Mouse (Mus musculus) MEL (cell line): ENCODE results near the gene Ptprk. TPM values are rescaled to one million over a fixed set of nuclear protein-coding genes. Genes with fewer than 3 reads are reported as not detected.

Experiments used
- DNase-seq: peaks from one replicate; pipeline ENCODE4 v3.0.0; 2011; ENCODE audit warnings: low read depth, low spot score
- H3K27ac ChIP-seq: 2 replicates; pipeline ENCODE4 v1.5.1; 2012; ENCODE audit warnings: low read depth, mild to moderate bottlenecking, control low read depth, low read length, moderate library complexity; ENCODE audit not compliant: control insufficient read depth
- H3K27me3 ChIP-seq, 2 experiments: fragments of 150-350 bp in 1 of 2; sonication (generic) in 1 of 2; 2 replicates each; pipeline ENCODE4 v1.6.1; 2012; ENCODE audit warnings: low read length in 2 of 2, mild to moderate bottlenecking in 2 of 2, improper control_type of control experiment in 1 of 2, moderate library complexity in 1 of 2; ENCODE audit not compliant: insufficient read depth in 2 of 2, control insufficient read depth in 1 of 2
- H3K36me3 ChIP-seq, 2 experiments: 2 replicates each; pipeline ENCODE4 v1.6.1; 2012 to 2014; ENCODE audit warnings: low read length in 2 of 2, improper control_type of control experiment in 1 of 2, inconsistent platforms in 1 of 2, mild to moderate bottlenecking in 1 of 2; ENCODE audit not compliant: insufficient read depth in 2 of 2, control insufficient read depth in 1 of 2
- H3K4me1 ChIP-seq, 2 experiments: fragments of 150-350 bp in 1 of 2; sonication (generic) in 1 of 2; 2 replicates each; pipeline ENCODE4 v1.6.1; 2012; ENCODE audit warnings: low read length in 2 of 2, improper control_type of control experiment in 1 of 2, mild to moderate bottlenecking in 1 of 2; ENCODE audit not compliant: insufficient read depth in 2 of 2, control insufficient read depth in 1 of 2
- H3K4me3 ChIP-seq, 2 experiments: fragments of 150-350 bp in 1 of 2; sonication (generic) in 1 of 2; 2 replicates each; pipeline ENCODE4 v1.5.1; 2012; ENCODE audit warnings: low read depth in 2 of 2, low read length in 2 of 2, mild to moderate bottlenecking in 2 of 2, moderate library complexity in 2 of 2, control low read depth in 1 of 2, improper control_type of control experiment in 1 of 2; ENCODE audit not compliant: control insufficient read depth in 1 of 2, insufficient read depth in 1 of 2
- H3K79me2 ChIP-seq: 2 replicates; pipeline ENCODE4 v1.6.1; 2012; ENCODE audit warnings: mild to moderate bottlenecking, low read length, moderate library complexity; ENCODE audit not compliant: control insufficient read depth, poor library complexity, insufficient read depth
- H3K9ac ChIP-seq: 2 replicates; pipeline ENCODE4 v1.6.1; 2012; ENCODE audit warnings: low read depth, mild to moderate bottlenecking, control low read depth, low read length, moderate library complexity; ENCODE audit not compliant: control insufficient read depth, poor library complexity, severe bottlenecking
- H3K9me3 ChIP-seq: fragments of 150-350 bp; sonication (generic); replicated peaks from 2 replicates; pipeline ENCODE4 v1.6.1; 2012; ENCODE audit warnings: mild to moderate bottlenecking, low read length, improper control_type of control experiment, moderate library complexity; ENCODE audit not compliant: insufficient read depth
- BHLHE40 ChIP-seq: IDR thresholded peaks from 2 replicates; pipeline ENCODE4 v1.6.1; 2012; ENCODE audit warnings: low read depth, mild to moderate bottlenecking, inconsistent platforms, low read length, improper control_type of control experiment, borderline replicate concordance
- ETS1 ChIP-seq: IDR thresholded peaks from 2 replicates; pipeline ENCODE4 v1.6.1; 2012; ENCODE audit warnings: low read depth, mild to moderate bottlenecking, inconsistent platforms, low read length, improper control_type of control experiment, moderate library complexity
- GABPA ChIP-seq: IDR thresholded peaks from 2 replicates; pipeline ENCODE4 v1.6.1; 2012; ENCODE audit warnings: low read depth, mild to moderate bottlenecking, inconsistent platforms, low read length, improper control_type of control experiment, moderate library complexity
- GATA1 ChIP-seq: IDR thresholded peaks from 2 replicates; pipeline ENCODE4 v1.6.1; 2011; ENCODE audit warnings: low read depth, low read length, improper control_type of control experiment
- HCFC1 ChIP-seq: IDR thresholded peaks from 2 replicates; pipeline ENCODE4 v1.6.1; 2012; ENCODE audit warnings: low read depth, mild to moderate bottlenecking, inconsistent platforms, low read length, improper control_type of control experiment, moderate library complexity
- JUND ChIP-seq: IDR thresholded peaks from 2 replicates; pipeline ENCODE4 v1.6.1; 2011; ENCODE audit warnings: low read depth, mild to moderate bottlenecking, improper control_type of control experiment, low read length
- MAZ ChIP-seq: IDR thresholded peaks from 2 replicates; pipeline ENCODE4 v1.6.1; 2012; ENCODE audit warnings: low read depth, mild to moderate bottlenecking, inconsistent platforms, low read length, improper control_type of control experiment
- MEF2A ChIP-seq: IDR thresholded peaks from 2 replicates; pipeline ENCODE4 v1.6.1; 2014; ENCODE audit warnings: low read depth, mild to moderate bottlenecking, inconsistent platforms, low read length, improper control_type of control experiment; ENCODE audit not compliant: poor library complexity, insufficient replicate concordance, severe bottlenecking; ENCODE audit errors: extremely low read depth
- MYB ChIP-seq: IDR thresholded peaks from 2 replicates; pipeline ENCODE4 v1.6.1; 2011; ENCODE audit warnings: mild to moderate bottlenecking, low read depth, low read length, improper control_type of control experiment
- MYC ChIP-seq: IDR thresholded peaks from 2 replicates; pipeline ENCODE4 v1.6.1; 2011; ENCODE audit warnings: low read depth, mild to moderate bottlenecking, low read length, improper control_type of control experiment, moderate library complexity
- NELFE ChIP-seq: IDR thresholded peaks from 2 replicates; pipeline ENCODE4 v1.6.1; 2011; ENCODE audit warnings: low read depth, low read length, improper control_type of control experiment
- NRF1 ChIP-seq: IDR thresholded peaks from 2 replicates; pipeline ENCODE4 v1.6.1; 2014; ENCODE audit warnings: low read depth, mild to moderate bottlenecking, inconsistent platforms, low read length, improper control_type of control experiment, moderate library complexity; ENCODE audit not compliant: poor library complexity, insufficient read depth, severe bottlenecking
- POLR2AphosphoS2 ChIP-seq: IDR thresholded peaks from 2 replicates; pipeline ENCODE4 v1.6.1; 2011; ENCODE audit warnings: low read length, improper control_type of control experiment
- SIN3A ChIP-seq: IDR thresholded peaks from 2 replicates; pipeline ENCODE4 v1.6.1; 2012; ENCODE audit warnings: low read length, improper control_type of control experiment, inconsistent platforms
- TCF12 ChIP-seq: IDR thresholded peaks from 2 replicates; pipeline ENCODE4 v1.6.1; 2014; ENCODE audit warnings: low read depth, mild to moderate bottlenecking, inconsistent platforms, low read length, improper control_type of control experiment, moderate library complexity
- USF2 ChIP-seq, 2 experiments: IDR thresholded peaks; 2 replicates each; pipeline ENCODE4 v1.6.1; 2011 to 2012; ENCODE audit warnings: improper control_type of control experiment in 2 of 2, low read length in 2 of 2, borderline replicate concordance in 1 of 2, inconsistent platforms in 1 of 2, low read depth in 1 of 2, mild to moderate bottlenecking in 1 of 2; ENCODE audit not compliant: insufficient read depth in 1 of 2
- ZC3H11A ChIP-seq: IDR thresholded peaks from 2 replicates; pipeline ENCODE4 v1.6.1; 2012; ENCODE audit warnings: low read depth, mild to moderate bottlenecking, inconsistent platforms, low read length, improper control_type of control experiment
- ZMIZ1 ChIP-seq: IDR thresholded peaks from 2 replicates; pipeline ENCODE4 v1.6.1; 2012; ENCODE audit warnings: low read depth, mild to moderate bottlenecking, inconsistent platforms, low read length, improper control_type of control experiment, moderate library complexity
- polyA plus RNA-seq, 2 experiments: library from polyadenylated mRNA; stranded (reverse) in 1 of 2; unstranded in 1 of 2; fragments of >175 nt in 1 of 2; fragments of >200 nt in 1 of 2; gene quantifications; 2 replicates each; pipeline versions ENCODE4 v1.2.1 to v1.2.4; 2012; ENCODE audit warnings: low replicate concordance in 2 of 2, low read depth in 1 of 2; ENCODE audit not compliant: insufficient read length in 2 of 2, insufficient read depth in 1 of 2, missing spikeins in 1 of 2
- total RNA-seq: library from RNA; depleted of rRNA; stranded (reverse); fragments of 300-350 nt; gene quantifications from 2 replicates; pipeline ENCODE4 v1.2.3, GENCODE M21; 2012

The Ptprk gene
- total and polyA plus RNA-seq, 3 experiments = under 0.01 TPM; not detected in 2

GRCm38 (mm10) chr10:28083625-28084024 is 9.0 kb downstream of the Ptprk start:
- no peak overlapping the region for H3K9ac ChIP-seq
- no peaks in the 10 kb centered on the region for H3K36me3 ChIP-seq
- H3K4me1 ChIP-seq = no peaks in the 10 kb centered on the region
- H3K4me3 ChIP-seq = no peak overlapping the region
- TF ChIP-seq MYB (no peak), ETS1 (no peak), BHLHE40 (no peak), JUND (no peak), ZMIZ1 (no peak)
- H3K79me2 ChIP-seq = no peaks in the 10 kb centered on the region
- H3K27ac ChIP-seq = no peak overlapping the region
- H3K27me3 ChIP-seq = no peaks in the 10 kb centered on the region
- H3K9me3 ChIP-seq = no peaks in the 10 kb centered on the region
- DNase-seq = no peak

GRCm38 (mm10) chr10:28087341-28087740 is 12.7 kb downstream of the Ptprk start:
- TF ChIP-seq HCFC1 (no peak), TCF12 (no peak), ETS1 (no peak), GABPA (no peak), JUND (no peak), NELFE (no peak), ZMIZ1 (no peak)
- H3K79me2 ChIP-seq = no peaks in the 10 kb centered on the region
- no peak for DNase-seq
- H3K9ac ChIP-seq = no peak overlapping the region
- H3K4me1 ChIP-seq = no peaks in the 10 kb centered on the region
- no peak overlapping the region for H3K4me3 ChIP-seq
- H3K9me3 ChIP-seq = no peaks in the 10 kb centered on the region
- no peaks in the 10 kb centered on the region for H3K36me3 ChIP-seq
- no peak overlapping the region for H3K27ac ChIP-seq
- H3K27me3 ChIP-seq = no peaks in the 10 kb centered on the region

GRCm38 (mm10) chr10:28087749-28088148 is 13.1 kb downstream of the Ptprk start:
- TF ChIP-seq TCF12 (no peak), SIN3A (no peak), GATA1 (no peak), MAZ (no peak), ETS1 (no peak), ZC3H11A (no peak), POLR2AphosphoS2 (no peak), MYC (no peak), NELFE (no peak), NRF1 (no peak), ZMIZ1 (no peak), MEF2A (no peak), USF2 (IDR thresholded peaks at IDR 0.05; ENCODE audit: borderline replicate concordance in 1 of 2, insufficient read depth in 1 of 2, low read depth in 1 of 2, low read length in 2 of 2) (no peak)
- Histone ChIP-seq H3K9me3 (no peaks in the 10 kb centered on the region), H3K79me2 (no peaks in the 10 kb centered on the region), H3K4me3 (no peak overlapping the region), H3K9ac (no peak overlapping the region), H3K36me3 (no peaks in the 10 kb centered on the region), H3K27me3 (no peaks in the 10 kb centered on the region), H3K27ac (no peak overlapping the region), H3K4me1 (no peaks in the 10 kb centered on the region)
- DNase-seq = no peak
